Mouse (Mus musculus) liver, embryonic 14.5 days (tissue): ENCODE measurements at regions not wholly inside any gene's neighbourhood (a gene's known extent, or its start where the extent isn't known, plus 50 kb on each side); places are given as distances from the start of the nearest gene placed in this dataset.

Experiments used
- CTCF ChIP-seq: IDR thresholded peaks from 2 replicates; pipeline ENCODE4 v1.5.1; 2016; ENCODE audit warnings: antibody characterized with exemption, low read depth, control low read depth
- EP300 ChIP-seq: IDR thresholded peaks from 2 replicates; pipeline ENCODE4 v1.6.1; 2016; ENCODE audit warnings: antibody characterized with exemption, low read depth

DNA sequence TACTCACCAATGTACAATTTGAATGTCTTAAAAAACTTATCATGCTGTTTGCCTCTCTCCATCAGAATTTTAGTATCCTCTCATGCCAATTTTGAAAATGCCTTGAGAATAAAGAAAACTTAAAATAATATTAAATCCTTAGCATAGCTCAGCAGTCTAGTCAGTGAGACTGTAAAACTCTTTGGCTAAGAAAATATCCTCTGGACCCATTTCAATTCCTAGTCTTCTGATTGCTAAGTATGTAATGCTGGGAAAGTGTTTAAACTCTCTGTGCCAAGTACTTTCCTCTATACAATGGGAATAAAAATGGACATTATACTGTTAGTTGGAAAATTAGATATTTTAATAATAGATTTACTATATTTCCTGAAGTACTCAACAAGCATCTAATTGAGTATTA lies 66.8 kb upstream of the Gm28710 start:
- TF ChIP-seq CTCF = no peak
- TF ChIP-seq EP300 = no peak
